Mouse (Mus musculus): Measurements from ENCODE around the gene Lgi4.

Lgi4 gene

GRCm38 (mm10) chr7:31059108-31059507, at the start of gene Lgi4:
Lgi4 (plus strand) TSS chr7:31059342.
- peak; percentile 85 for DNase-seq (ENCODE audit: low read depth)

DNA sequence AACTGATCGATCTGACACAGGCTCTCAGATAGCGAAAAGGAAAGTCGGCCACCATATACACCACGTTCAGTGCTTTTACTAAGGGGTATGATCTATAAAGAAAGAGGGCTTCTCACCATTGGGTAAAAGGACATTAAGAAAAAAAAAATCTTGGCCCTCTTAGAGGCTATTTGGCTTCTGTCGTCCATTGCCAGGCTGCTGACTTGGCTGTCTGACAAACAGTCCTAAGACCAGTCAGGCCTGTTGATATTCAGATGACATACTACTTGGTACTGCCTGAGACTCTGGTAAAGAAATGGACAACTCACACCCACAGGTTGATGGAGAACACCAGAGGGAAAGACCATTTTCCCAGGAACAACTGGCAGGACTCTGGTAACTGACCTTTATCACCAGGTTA, 46.2 kb upstream of the Lgi4 start:
- no peak for DNase-seq (ENCODE audit: low read depth)

DNA sequence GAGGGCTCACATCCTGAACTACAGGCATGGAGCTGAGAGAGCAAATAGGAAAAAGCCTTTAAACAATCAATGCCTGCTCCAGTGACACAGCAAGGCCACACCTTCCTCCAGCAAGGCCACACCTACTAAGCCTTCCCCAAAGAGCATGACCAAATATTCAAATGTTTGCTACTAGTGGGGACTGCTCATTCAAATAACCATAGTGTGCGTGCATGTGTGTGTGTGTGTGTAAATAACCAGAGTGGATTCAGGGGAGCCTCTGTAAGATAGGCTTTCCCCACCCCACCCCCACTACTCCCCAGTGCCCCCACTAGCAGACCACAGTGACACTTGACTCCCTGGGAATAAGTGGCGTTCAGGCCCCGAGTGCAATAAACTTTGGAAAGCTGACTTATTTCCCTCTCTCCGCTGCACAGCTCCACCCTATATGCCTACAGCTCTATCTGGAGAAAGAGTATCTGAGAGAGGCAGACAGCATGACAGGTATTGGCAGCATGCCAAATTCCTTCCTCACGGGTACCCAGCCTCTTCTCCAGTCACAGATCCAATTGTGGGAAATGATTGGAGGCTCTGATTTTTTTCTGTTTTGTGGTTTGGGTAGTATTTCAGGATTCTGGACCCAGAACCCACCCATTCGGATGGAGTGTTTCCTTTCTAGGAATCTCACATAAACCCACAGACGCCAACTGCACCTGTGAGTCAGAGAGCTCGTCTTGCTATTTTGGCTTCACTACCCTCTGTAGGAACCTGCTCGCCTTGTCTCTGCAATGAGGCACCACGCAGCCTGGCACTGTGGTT, 41.8 kb upstream of the Lgi4 start:
- peak; percentile 51 for DNase-seq (ENCODE audit: low read depth)

- peak; percentile 24 for DNase-seq (ENCODE audit: low read depth)
Observed at GRCm38 (mm10) chr7:31028609-31029008, 30.5 kb upstream of the Lgi4 start.

- no peak for DNase-seq (ENCODE audit: low read depth)
Observed at GRCm38 (mm10) chr7:31030717-31031116, 28.4 kb upstream of the Lgi4 start.

GRCm38 (mm10) chr7:31031731-31032130, 27.4 kb upstream of the Lgi4 start:
- DNase-seq (ENCODE audit: low read depth), result peak; percentile 23

- no peak for DNase-seq (ENCODE audit: low read depth)
Observed at GRCm38 (mm10) chr7:31033409-31034165, 25.6 kb upstream of the Lgi4 start.

GRCm38 (mm10) chr7:31034789-31035188, 24.4 kb upstream of the Lgi4 start:
- DNase-seq (ENCODE audit: low read depth), result peak; percentile 28

DNA sequence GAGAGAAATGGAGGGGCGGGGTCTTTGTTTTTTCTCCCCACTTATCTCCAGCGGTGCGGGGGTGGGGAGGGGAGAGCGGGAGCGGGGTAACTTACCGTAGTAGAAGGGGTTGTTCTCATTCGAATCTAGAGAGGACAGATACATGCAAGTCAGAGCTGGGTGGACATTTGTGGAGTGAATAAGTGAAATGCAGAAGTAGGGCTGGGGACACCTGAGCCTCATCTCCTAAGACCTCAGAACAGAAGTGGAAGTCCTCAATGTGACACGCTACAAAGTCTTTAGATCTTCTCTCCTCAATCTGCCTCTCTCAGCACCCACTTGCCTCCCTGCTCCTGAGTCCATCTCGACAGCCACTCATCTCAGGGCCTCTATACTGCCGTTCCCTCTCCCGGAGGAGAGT, 23.9 kb upstream of the Lgi4 start:
- no peak for DNase-seq (ENCODE audit: low read depth)

- no peak for DNase-seq (ENCODE audit: low read depth)
Observed at GRCm38 (mm10) chr7:31036917-31037316, 22.2 kb upstream of the Lgi4 start.

- DNase-seq (ENCODE audit: low read depth), result no peak
Observed at GRCm38 (mm10) chr7:31037675-31038074, 21.5 kb upstream of the Lgi4 start.

DNA sequence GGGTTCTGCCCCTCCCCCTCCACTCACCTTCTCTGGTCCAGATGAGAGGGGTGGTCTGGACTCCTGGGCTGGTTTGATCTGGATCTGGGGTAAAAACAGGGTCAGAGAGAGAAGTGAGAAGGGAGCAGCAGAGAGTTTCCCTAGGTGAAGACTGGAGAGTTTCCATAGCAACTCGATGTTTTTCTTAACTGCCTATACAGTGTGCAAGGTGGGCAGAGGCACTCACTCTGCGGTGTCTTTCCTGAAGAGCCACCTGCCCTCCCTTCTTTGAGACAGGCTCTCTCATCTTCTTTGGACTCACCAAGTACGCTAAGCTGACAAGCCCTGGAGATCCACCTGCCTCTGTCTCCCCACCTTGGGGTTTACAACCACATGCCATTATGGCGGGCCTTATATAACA, 20.1 kb upstream of the Lgi4 start:
- DNase-seq (ENCODE audit: low read depth), result no peak

- DNase-seq (ENCODE audit: low read depth), result no peak
Observed at GRCm38 (mm10) chr7:31040281-31041022, 18.7 kb upstream of the Lgi4 start.

DNA sequence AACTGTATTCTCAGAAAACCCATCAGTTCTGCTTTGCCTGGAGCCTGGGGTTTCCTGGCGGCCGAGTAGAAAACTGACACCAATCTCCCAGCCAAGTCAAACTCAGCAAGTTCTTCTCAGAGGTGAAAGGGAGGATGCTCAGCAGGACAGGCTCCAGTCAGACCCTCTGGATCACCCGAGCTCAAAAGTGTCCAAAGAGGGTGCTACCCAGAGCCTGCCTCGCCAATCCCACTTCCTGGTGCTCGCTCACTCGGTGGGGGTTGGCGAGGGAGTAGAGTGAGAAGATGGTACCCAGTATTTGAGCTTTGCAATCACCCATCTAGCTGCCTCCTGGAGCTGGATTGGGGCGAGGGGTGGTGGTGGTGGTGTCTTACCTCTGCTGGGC, 18.1 kb upstream of the Lgi4 start:
- DNase-seq (ENCODE audit: low read depth), result no peak

GRCm38 (mm10) chr7:31041662-31042315, 17.4 kb upstream of the Lgi4 start:
- peak; percentile 47 for DNase-seq (ENCODE audit: low read depth)

- DNase-seq (ENCODE audit: low read depth), result no peak
Observed at GRCm38 (mm10) chr7:31042431-31042910, 16.7 kb upstream of the Lgi4 start, which contains the start of gene Fxyd5. Fxyd5 (minus strand) TSS chr7:31042481.

- peak; percentile 26 for DNase-seq (ENCODE audit: low read depth)
Observed at GRCm38 (mm10) chr7:31049135-31049845, 9.9 kb upstream of the Lgi4 start.

GRCm38 (mm10) chr7:31049846-31050281, 9.3 kb upstream of the Lgi4 start:
- no peak for DNase-seq (ENCODE audit: low read depth)

DNA sequence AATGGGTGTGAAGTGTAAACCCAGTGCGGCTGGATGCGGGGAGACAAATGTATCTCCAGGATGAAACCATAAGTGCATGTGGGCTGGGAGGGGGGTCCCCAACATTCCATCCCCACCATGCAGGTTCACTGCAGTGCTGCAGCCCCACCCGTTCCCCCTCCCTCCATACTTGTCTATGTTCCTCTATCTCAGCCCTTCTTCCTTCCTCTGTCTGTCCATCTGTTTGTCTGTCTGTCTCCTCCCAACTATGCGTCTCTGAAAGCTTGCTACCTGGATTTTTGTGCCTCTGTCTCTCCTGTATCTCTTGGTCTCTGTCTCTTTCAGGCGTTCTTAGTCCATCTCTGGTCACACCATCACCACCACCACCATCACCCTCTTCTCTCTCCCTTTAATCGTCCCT, 8.7 kb upstream of the Lgi4 start:
- no peak for DNase-seq (ENCODE audit: low read depth)

DNA sequence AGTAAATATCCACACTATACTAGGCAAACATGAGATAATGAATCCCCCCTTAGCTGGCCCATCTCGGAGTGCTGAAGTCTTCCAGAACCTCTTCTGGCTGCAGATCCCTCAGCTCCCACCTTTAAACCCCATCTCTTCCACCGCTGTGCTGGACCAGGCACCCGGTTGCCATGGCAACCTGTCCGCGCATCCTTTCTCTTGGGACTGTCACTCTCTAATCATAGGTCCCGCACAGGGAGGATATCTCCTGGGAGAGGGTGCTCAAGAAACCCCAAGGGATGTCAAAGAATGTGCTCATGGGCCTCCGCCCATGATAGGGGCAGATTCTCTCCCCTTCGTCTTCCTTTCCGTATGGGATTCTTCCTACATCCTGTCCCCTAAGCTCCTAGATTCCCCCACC, 8.2 kb upstream of the Lgi4 start:
- DNase-seq (ENCODE audit: low read depth), result no peak

GRCm38 (mm10) chr7:31051321-31052021, 7.7 kb upstream of the Lgi4 start, which contains the start of gene Fxyd7:
Fxyd7 (minus strand) TSS chr7:31051467.
- DNase-seq (ENCODE audit: low read depth), result no peak
